Mouse (Mus musculus) inflammation-experienced regulatory T-cells, adult 6 months (primary cell): ENCODE data around the gene Ttc13. TPM values are rescaled to one million over a fixed set of nuclear protein-coding genes. Genes with fewer than 3 reads are reported as not detected.

Experiments used
- ATAC-seq: one replicate; pipeline ENCODE4 v1.8.0; 2017
- polyA plus RNA-seq, 3 experiments: library from polyadenylated mRNA; unstranded; fragments of 100-300 nt; shearing (Covaris generic); gene quantifications; one replicate each; pipeline ENCODE4 v1.2.1; 2017

Gene Ttc13
- polyA plus RNA-seq, result 10 to 100 TPM; 26.1 to 40.4 (median 39.4) TPM

- ATAC-seq, result peak; percentile 94
Observed at GRCm38 (mm10) chr8:124721862-124722515, at the start of gene Ttc13, which contains the start of gene Arv1. Gene Ttc13, minus strand, starts transcription at chr8:124721983. Gene Arv1, plus strand, starts transcription at chr8:124722139.

GRCm38 (mm10) chr8:124763061-124763460, 41.3 kb upstream of the Ttc13 start:
- ATAC-seq, result no peak

GRCm38 (mm10) chr8:124758544-124758943, 36.8 kb upstream of the Ttc13 start:
- no peak for ATAC-seq

GRCm38 (mm10) chr8:124756601-124757000, 34.8 kb upstream of the Ttc13 start:
- peak; percentile 73 for ATAC-seq

- no peak for ATAC-seq
Observed at GRCm38 (mm10) chr8:124756153-124756552, 34.4 kb upstream of the Ttc13 start.

- ATAC-seq, result no peak
Observed at GRCm38 (mm10) chr8:124755481-124755880, 33.7 kb upstream of the Ttc13 start.

GRCm38 (mm10) chr8:124754792-124755190, 33.0 kb upstream of the Ttc13 start:
- no peak for ATAC-seq

GRCm38 (mm10) chr8:124754101-124754791, 32.5 kb upstream of the Ttc13 start:
- no peak for ATAC-seq

- ATAC-seq, result no peak
Observed at GRCm38 (mm10) chr8:124752325-124752862, 30.6 kb upstream of the Ttc13 start.

GRCm38 (mm10) chr8:124751709-124752173, 30.0 kb upstream of the Ttc13 start, which contains the start of gene Fam89a:
Gene Fam89a, minus strand, starts transcription at chr8:124751832.
- peak; percentile 70 for ATAC-seq

- peak; percentile 29 for ATAC-seq
Observed at GRCm38 (mm10) chr8:124751191-124751590, 29.4 kb upstream of the Ttc13 start.

GRCm38 (mm10) chr8:124746661-124747060, 24.9 kb upstream of the Ttc13 start:
- no peak for ATAC-seq

GRCm38 (mm10) chr8:124739268-124739667, 17.5 kb upstream of the Ttc13 start:
- ATAC-seq, result peak; percentile 60

- ATAC-seq, result no peak
Observed at GRCm38 (mm10) chr8:124735371-124735911, 13.7 kb upstream of the Ttc13 start.

- ATAC-seq, result no peak
Observed at GRCm38 (mm10) chr8:124732828-124733227, 11.0 kb upstream of the Ttc13 start.

GRCm38 (mm10) chr8:124724301-124724700, 2.5 kb upstream of the Ttc13 start:
- no peak for ATAC-seq

GRCm38 (mm10) chr8:124720938-124721861, 583 bp downstream of the Ttc13 start:
- ATAC-seq, result no peak

- no peak for ATAC-seq
Observed at GRCm38 (mm10) chr8:124720133-124720532, 1.6 kb downstream of the Ttc13 start.

- no peak for ATAC-seq
Observed at GRCm38 (mm10) chr8:124715736-124716135, 6.0 kb downstream of the Ttc13 start.

GRCm38 (mm10) chr8:124713207-124713606, 8.6 kb downstream of the Ttc13 start:
- ATAC-seq, result no peak

GRCm38 (mm10) chr8:124705823-124706222, 16.0 kb downstream of the Ttc13 start:
- ATAC-seq, result no peak

- no peak for ATAC-seq
Observed at GRCm38 (mm10) chr8:124704376-124704775, 17.4 kb downstream of the Ttc13 start.
